Mouse (Mus musculus) thymus, adult 18-20 months (tissue): Measurements from ENCODE around the gene Alox12.

Source experiments
- DNase-seq, 2 experiments: peaks; one replicate each; pipeline ENCODE4 v3.0.0; 2022; ENCODE audit warnings: mixed read lengths in 2 of 2

Gene Alox12

GRCm38 (mm10) chr11:70254931-70255531 lies at the start of gene Alox12:
TSS of gene Alox12 (minus strand) at chr11:70255353.
- DNase-seq: peak in 1 of 2 experiments; percentile 9

- DNase-seq: no peak
Observed at GRCm38 (mm10) chr11:70302293-70302692, 47.1 kb upstream of the Alox12 start.

GRCm38 (mm10) chr11:70297836-70298454 lies 42.8 kb upstream of the Alox12 start:
- DNase-seq: peak; percentile 71 to 82

DNA sequence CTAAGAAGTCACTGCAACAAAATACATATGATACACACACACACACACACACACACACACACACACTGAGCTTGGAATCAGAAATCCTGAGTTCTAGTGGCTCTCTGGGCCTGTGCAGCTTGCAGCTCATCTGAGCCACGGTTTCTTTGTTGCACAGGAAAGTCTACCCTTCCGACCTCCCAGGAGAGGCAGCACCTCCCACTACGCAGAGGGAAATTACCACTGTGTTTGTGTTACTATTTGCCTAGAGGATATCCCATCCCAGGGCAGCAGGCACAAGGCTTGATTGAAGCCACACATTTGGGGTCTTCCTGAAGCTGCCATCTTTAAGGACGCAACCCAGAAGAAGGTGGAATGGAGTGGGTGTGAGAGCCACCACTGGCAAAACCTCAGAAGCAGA lies 42.3 kb upstream of the Alox12 start:
- peak in 1 of 2 experiments; percentile 40 for DNase-seq

DNA sequence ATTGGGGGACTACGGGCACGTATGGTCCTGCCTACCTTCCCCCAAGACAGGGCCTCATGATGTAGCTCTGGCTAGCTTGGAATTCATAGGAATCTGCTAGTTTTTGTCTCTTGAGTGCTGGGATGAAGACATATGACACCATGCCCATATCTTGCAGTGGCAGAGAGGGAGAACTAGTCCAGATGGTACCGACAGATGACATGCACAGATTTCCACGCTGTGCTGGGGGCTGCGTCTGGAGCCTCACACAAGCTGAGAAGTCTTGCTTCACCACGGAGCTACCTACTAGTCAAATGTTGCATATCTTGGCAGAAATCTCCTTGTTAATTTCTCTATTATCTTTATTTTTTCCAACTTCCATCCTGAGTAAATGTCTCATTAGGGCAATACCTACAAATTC lies 38.7 kb upstream of the Alox12 start:
- no peak for DNase-seq

- peak in 1 of 2 experiments; percentile 31 for DNase-seq
Observed at GRCm38 (mm10) chr11:70291235-70291634, 36.1 kb upstream of the Alox12 start.

GRCm38 (mm10) chr11:70289236-70289635 lies 34.1 kb upstream of the Alox12 start:
- DNase-seq: no peak

DNA sequence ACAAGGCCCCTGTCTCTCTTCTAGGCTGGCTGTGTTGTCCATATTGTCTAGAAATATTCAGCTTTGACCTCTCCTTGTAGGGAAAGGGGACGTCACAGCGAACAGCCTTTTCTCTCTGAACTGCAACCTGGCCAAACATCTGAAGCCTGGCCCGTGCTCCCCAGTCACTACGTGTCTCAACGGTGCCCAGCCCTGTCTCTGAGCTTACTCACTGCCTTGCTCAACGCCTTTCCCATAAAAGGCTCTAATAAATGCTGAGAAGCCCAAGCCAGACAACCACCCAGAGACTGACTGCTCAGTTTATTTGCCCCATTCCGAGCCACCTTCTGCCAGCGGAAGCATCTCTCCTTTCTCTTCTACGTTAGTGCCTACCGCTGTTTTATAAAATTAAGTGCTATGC lies 32.9 kb upstream of the Alox12 start:
- DNase-seq: no peak

DNA sequence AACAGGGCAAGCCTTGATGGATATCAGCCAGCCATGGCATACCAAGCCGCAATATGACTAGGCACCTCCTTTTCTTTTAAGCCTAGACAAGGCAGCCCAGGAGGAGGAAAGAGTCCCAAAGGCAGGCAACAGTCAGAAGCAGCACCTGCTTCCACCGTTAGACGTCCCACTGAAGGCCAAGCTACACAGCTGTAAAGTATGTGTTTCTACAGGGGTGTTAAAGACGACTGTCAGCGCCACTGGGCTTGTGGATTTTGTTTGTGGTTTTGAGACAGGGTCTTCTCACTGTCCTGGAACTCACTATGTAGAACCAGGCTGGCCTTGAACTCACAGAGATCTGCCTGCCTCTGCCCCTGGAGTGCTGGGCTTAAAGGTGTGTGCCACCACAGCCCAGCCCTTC lies 30.5 kb upstream of the Alox12 start:
- peak; percentile 32 to 63 for DNase-seq

DNA sequence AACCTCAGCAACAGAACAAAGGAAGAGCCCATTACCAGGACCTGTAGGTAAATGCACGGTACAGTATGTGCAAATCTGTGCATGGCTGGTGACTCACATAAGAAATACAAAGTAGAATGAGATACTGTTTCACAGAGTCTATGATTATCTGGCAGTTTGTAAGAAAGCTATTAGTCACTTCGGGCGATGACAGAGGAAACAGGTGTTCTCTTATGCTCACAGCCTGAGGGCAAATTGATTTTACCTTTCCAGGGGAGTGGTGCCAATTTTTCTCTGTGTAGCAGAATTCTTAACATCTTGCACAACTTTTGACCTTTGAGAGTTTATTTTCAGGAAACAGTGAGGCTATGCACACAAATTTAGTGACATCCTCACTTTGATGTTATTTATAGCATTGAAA lies 29.6 kb upstream of the Alox12 start:
- no peak for DNase-seq

DNA sequence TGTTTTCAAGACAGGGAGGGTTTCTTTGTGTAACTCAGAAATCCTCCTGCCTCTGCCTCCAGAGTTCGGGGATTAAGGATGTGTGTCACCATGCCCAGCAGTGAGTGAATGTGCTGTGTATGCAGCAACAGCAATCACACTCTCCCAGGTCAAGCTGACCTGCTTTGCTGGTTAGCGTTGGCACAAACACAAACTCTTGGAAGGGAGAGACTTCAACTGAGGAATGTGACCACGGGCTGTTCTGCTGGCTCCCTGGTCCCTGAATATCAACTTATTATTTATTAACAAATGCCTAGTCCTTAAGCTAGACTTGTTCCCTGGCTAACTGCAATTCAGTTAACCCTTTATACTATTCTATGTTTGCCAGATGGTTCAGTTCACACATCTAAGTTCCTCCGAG lies 28.5 kb upstream of the Alox12 start:
- no peak for DNase-seq

DNA sequence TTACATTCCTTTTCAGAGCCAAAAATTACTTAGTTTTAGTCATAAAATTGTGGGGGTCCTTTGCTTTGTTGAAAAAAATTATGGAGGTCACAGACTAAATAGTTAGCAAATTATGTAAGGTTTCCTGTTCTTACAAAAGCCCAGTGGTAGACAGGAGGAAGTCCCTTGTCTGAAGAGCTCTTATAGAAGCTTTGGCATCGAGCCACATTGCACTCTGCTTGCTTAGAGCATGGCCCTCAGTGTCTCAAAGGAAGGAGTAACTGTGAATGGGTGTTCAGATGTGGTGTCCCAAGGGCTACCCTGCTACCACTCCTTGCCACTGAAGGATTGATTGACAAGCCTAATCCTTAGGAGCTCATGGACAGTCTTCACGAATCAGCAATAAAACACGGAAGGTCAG lies 25.3 kb upstream of the Alox12 start:
- DNase-seq: peak in 1 of 2 experiments; percentile 20

- no peak for DNase-seq
Observed at GRCm38 (mm10) chr11:70278961-70279360, 23.8 kb upstream of the Alox12 start.

DNA sequence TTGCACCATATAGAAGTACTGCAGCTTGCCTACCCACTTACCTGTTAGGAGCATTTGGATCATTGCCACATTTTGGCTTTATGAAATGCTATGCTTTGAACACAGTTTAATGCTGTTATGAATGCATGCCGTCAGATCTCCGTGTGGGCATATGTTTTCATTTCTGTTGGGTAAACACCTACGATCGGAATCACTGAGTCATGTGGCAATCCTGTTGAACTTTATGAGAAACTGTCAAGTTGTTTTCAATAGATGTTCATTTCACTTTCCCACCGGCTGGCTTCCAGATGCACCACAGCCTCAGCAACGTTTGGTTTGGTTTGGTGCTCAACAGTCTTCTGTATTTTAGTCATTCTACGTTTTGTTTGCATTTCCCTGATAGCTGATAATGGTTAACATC lies 16.5 kb upstream of the Alox12 start:
- no peak for DNase-seq

DNA sequence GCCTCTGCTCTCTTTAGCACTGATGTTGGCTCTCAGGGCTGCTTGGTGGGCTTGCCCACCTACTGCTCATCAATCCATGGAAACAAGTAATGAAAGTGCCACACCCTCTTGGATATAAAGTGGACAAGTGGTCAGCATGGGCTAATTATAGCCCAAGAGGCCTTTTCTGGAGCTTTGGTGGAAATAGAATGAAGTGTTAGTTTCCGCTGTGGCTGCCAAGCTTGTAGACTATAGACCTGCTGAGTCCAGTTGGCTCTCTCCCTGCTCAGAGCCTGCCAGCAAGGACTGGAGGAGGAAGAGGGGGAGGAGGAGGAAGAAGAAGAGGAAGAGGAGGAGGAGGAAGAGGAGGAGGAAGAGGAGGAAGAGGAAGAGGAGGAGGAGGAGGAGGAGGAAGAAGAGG lies 11.3 kb upstream of the Alox12 start:
- no peak for DNase-seq

DNA sequence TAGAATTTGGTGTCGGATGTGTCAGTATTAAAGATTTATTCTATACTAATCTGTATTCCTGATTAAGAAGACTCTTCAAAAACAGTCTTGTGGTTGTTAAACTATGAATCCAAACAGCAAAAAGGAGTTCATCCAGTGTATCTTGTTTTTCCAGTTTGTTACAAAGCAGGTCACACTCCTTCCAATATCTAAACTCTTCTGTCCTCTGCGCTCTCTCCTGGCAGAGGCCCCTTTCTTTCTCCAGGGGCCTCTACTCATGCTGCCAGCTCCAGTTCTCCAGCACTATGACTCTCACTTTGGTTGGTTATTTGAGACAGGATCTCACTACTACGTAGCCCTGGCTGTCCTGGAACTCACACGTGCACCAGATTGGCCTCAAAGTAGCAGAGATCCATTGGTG lies 10.7 kb upstream of the Alox12 start:
- no peak for DNase-seq

GRCm38 (mm10) chr11:70265252-70265651 lies 10.1 kb upstream of the Alox12 start:
- peak; percentile 35 to 58 for DNase-seq

DNA sequence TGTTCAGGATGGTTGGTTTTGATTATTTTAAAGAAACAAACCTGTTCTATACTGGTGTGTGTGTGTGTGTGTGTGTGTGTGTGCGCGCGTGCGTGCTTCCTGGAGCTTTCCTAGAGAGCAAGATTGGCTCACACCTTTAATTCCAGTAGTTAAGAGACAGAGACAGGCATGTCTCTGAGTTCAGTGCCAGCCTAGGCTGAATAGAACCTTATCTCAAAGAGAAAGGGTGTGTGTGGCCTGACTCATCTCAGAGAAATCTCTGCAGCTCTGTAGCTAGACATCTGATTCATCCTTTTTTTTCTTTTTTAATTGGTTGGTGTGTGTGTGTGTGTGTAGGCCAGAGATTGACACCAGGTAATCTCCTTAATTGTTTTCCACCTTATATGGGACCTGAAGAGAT lies 3.9 kb upstream of the Alox12 start:
- DNase-seq: no peak

DNA sequence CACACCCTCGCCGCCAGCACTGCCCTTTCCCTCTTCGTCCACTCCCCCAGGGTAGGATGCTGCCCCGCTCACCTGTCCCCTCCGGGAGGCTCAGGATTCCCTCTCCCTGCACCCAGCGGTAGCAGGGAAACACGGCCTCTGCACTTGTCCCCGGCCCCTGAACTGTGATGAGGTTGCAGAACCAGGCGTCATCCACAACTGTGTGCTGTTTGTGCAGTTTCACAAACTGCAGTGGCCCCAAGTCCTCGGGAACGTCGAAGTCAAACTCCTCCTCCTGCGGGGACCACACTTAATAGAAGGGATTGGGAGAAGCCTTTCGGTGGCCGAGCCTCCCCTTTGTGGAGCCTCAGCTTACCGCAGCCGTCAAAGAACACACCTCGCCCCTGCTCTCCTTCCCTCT lies 816 bp downstream of the Alox12 start:
- DNase-seq: no peak

- no peak for DNase-seq
Observed at GRCm38 (mm10) chr11:70251853-70252252, 3.3 kb downstream of the Alox12 start.

- DNase-seq: no peak
Observed at GRCm38 (mm10) chr11:70250150-70250549, 5.0 kb downstream of the Alox12 start.

DNA sequence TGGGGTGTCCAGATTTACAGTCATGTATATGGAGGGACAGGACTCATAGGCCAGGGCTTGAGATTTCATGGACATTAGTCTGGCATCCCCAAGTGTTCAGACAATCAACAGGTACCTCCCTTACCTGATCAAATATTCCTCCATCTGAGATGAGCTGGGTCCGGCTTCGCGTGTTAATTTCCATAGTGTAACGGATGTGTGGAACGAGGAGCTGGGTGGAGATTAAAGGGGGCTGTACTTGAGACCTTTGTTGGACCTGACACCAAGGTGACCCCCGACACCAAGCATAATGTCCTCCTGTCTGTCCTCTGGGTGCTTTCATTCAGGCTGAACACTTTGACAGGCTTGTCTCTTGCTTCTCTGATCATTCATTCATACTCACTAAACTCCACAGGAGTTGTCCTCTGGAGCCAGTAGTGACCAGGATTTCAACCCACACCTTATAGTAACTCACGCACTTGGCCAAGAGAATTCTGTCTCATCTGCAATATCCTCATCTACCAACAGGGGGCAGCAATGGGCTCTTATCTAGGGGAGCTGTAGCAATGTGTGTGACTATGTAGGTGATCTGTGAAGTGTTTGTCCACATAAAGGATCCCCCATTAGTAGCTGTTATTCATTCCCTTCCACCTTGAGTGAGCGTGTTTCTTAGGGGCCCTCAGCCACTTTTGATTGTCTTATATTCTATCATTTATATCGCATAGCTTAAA lies 7.9 kb downstream of the Alox12 start:
- DNase-seq: peak in 1 of 2 experiments; percentile 55

- no peak for DNase-seq
Observed at GRCm38 (mm10) chr11:70242591-70242990, 12.6 kb downstream of the Alox12 start.
